Mouse (Mus musculus) spleen, adult 2 months (tissue): ENCODE data around the gene Srgap2.

Source experiments
- CTCF ChIP-seq: fragments of 200-500 bp; IDR thresholded peaks from 2 replicates; pipeline ENCODE4 v1.5.1; 2011; ENCODE audit warnings: mild to moderate bottlenecking, inconsistent platforms; ENCODE audit not compliant: insufficient read depth, insufficient read length, insufficient replicate concordance; ENCODE audit errors: extremely low read depth
- POLR2A ChIP-seq: fragments of 200-500 bp; IDR thresholded peaks from 2 replicates; pipeline ENCODE4 v1.6.1; 2011; ENCODE audit warnings: low read depth, low read length, inconsistent platforms

DNA sequence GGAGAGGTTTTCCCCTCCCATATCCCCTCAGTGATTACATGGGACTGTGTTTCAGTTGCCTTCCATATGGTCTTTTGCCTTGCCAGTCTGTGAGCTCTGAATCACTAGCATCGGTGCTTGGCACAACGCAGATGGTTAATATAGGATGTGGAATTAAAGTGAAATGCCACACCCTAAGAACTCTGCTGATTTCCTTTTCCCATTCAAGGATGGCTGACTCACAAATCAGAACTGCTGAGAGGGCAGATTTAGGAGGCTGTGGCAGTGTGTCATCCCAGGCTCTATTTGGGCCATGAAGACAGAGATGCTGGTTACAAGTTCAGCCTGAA, 233.3 kb downstream of the Srgap2 start:
- TF ChIP-seq CTCF, result no peak
- TF ChIP-seq POLR2A, result no peak
